ENCODE assay signal across 14 mouse cellular contexts in genomic region chr1:182227141-182227963, GRCm38 (mm10). TPM values are rescaled to one million over a fixed set of nuclear protein-coding genes. Genes with fewer than 3 reads are reported as not detected.
DNase-seq lines count a peak whose midpoint lies in the region; ATAC-seq and TF ChIP-seq lines count a peak whose summit lies in the region.
"Had no signal": no experiment of that assay in that cellular context is flagged by ENCODE, and none has a peak within 500 bp of the region (broad histone marks: within the 10 kb centered on the region; RNA-seq: fewer than 3 reads in every experiment).

No protein-coding gene starts in this region.

- H3K4me3 ChIP-seq in heart, adult 2 months = no peak overlapping the region
- H3K4me3 ChIP-seq in heart, embryonic 12.5 days = no peak overlapping the region
- H3K4me3 ChIP-seq in brown adipose tissue, adult 24 weeks (ENCODE audit: insufficient read depth, low read depth, low read length) = no peak overlapping the region
- H3K4me3 ChIP-seq in heart, postnatal 0 days (ENCODE audit: low read depth, low read length) = no peak overlapping the region
- H3K4me3 ChIP-seq: erythroblast, embryonic 14.5 days had no signal

- H3K4me2 ChIP-seq in heart, embryonic 12.5 days = no peak overlapping the region
- H3K4me2 ChIP-seq in heart, postnatal 0 days (ENCODE audit: low read depth, low read length) = no peak overlapping the region

- no peak for TF ChIP-seq CTCF in heart, adult 2 months (IDR thresholded peaks at IDR 0.05)
- TF ChIP-seq CTCF in heart, postnatal 0 days (IDR thresholded peaks at IDR 0.05; ENCODE audit: low read depth) = no peak

- TF ChIP-seq POLR2A in heart, adult 2 months (IDR thresholded peaks at IDR 0.05; ENCODE audit: insufficient read depth, low read depth, low read length) = no peak

- TF ChIP-seq EP300 in heart, adult 2 months (IDR thresholded peaks at IDR 0.05; ENCODE audit: insufficient read depth, low read depth, low read length) = no peak
- no peak for TF ChIP-seq EP300 in heart, postnatal 0 days (IDR thresholded peaks at IDR 0.05; ENCODE audit: low read depth)

- H3K9me3 ChIP-seq in heart, embryonic 12.5 days (replicated peaks) = peaks cover 13% of the 10 kb centered on the region
- peaks cover 4% of the 10 kb centered on the region; the same call in 1 of the 2 replicates for H3K9me3 ChIP-seq in heart, postnatal 0 days (replicated peaks; ENCODE audit: control insufficient read depth, low read length)

- intact Hi-C loops in heart, adult 2 months (cut with DNase I) = no loop called here

- DNase-seq in heart, adult 2 months = peak in 1 of 2 experiments; percentile 13
- peak; percentile 19 for DNase-seq in heart, postnatal 0 days (ENCODE audit: low spot score)
- peak; percentile 30 to 46 for DNase-seq in kidney, postnatal 36 days
- DNase-seq in ovary, adult 18-20 months (ENCODE audit: low spot score) = no peak
- no peak for DNase-seq in thymus, postnatal 0 days (ENCODE audit: low spot score)
- no peak for DNase-seq in frontal cortex, postnatal 10 days (ENCODE audit: low spot score in 2 of 2)
- DNase-seq: cerebellum, postnatal 25 days; right cerebral cortex, adult 18-20 months; thymus, postnatal 25 days had no signal

- H3K36me3 ChIP-seq in heart, adult 2 months (ENCODE audit: control insufficient read depth, insufficient read depth, low read length) = no peaks in the 10 kb centered on the region
- H3K36me3 ChIP-seq in heart, embryonic 12.5 days = no peaks in the 10 kb centered on the region
- H3K36me3 ChIP-seq in heart, postnatal 0 days (replicated peaks; ENCODE audit: control insufficient read depth, insufficient read depth, low read length) = no peaks in the 10 kb centered on the region

- H3K9ac ChIP-seq in heart, adult 2 months (ENCODE audit: low read depth, low read length) = no peak overlapping the region
- no peak overlapping the region for H3K9ac ChIP-seq in heart, embryonic 12.5 days
- H3K9ac ChIP-seq in heart, postnatal 0 days (replicated peaks; ENCODE audit: low read depth, low read length) = no peak overlapping the region

- no peaks in the 10 kb centered on the region for H3K27me3 ChIP-seq in heart, adult 2 months (ENCODE audit: control insufficient read depth, insufficient read depth, low read length)
- no peaks in the 10 kb centered on the region for H3K27me3 ChIP-seq in heart, embryonic 12.5 days (replicated peaks)
- H3K27me3 ChIP-seq in heart, postnatal 0 days (ENCODE audit: control insufficient read depth, insufficient read depth, low read length) = no peaks in the 10 kb centered on the region
- H3K27me3 ChIP-seq: Patski had no signal

- 28% methylated on average over 12 of the region's 12 CpGs for WGBS in heart, adult 2 months
- WGBS in heart, embryonic 12.5 days = 56% methylated on average over 12 of the region's 12 CpGs
- 41% methylated on average over 12 of the region's 12 CpGs for WGBS in heart, postnatal 0 days

- peak overlapping the region; percentile 15; the same call in 1 of the 2 replicates for H3K27ac ChIP-seq in heart, adult 2 months
- H3K27ac ChIP-seq in heart, embryonic 12.5 days (ENCODE audit: poor library complexity, severe bottlenecking) = no peak overlapping the region
- peak overlapping the region; percentile 90 for H3K27ac ChIP-seq in brown adipose tissue, adult 24 weeks (replicated peaks; ENCODE audit: low read depth, low read length)
- peak overlapping the region; percentile 11; the same call in 1 of the 2 replicates for H3K27ac ChIP-seq in heart, postnatal 0 days (ENCODE audit: low read depth)

- H3K79me2 ChIP-seq in heart, adult 2 months (replicated peaks; ENCODE audit: control insufficient read depth, insufficient read depth, low read length) = no peaks in the 10 kb centered on the region

- ATAC-seq in heart, embryonic 12.5 days (ENCODE audit: insufficient number of reproducible peaks, low FRiP score) = no peak
- ATAC-seq in heart, postnatal 0 days (ENCODE audit: insufficient read depth, low read depth) = peak; percentile 53; the same call in 1 of the 2 replicates
- ATAC-seq: CD4-positive, CD25-positive, alpha-beta regulatory T cell, adult 4 months; Patski had no signal

- H3K4me1 ChIP-seq in heart, adult 2 months (ENCODE audit: control insufficient read depth, insufficient read depth, low read length) = no peaks in the 10 kb centered on the region
- H3K4me1 ChIP-seq in heart, embryonic 12.5 days (replicated peaks) = peaks cover 3% of the 10 kb centered on the region; the same call in 1 of the 2 replicates
- 0 out of 2 replicates have a peak, but pooled peaks cover 4% of the 10 kb centered on the region for H3K4me1 ChIP-seq in brown adipose tissue, adult 24 weeks (ENCODE audit: control insufficient read depth, insufficient read depth, insufficient read length, low read length)
- H3K4me1 ChIP-seq in heart, postnatal 0 days (ENCODE audit: control insufficient read depth, insufficient read depth) = no peaks in the 10 kb centered on the region

RNA-seq across cellular contexts. Expression of gene Degs1, which starts 55.3 kb away (rescaled TPM):
- 10 to 100 TPM; 50.3 to 54.1 TPM for total RNA-seq in heart, adult 2 months (2021)
- 51.0 and 98.3 TPM in 2 replicates for polyA plus RNA-seq in heart, adult 2 months (2012; rRNA removed)
- polyA plus RNA-seq in heart, embryonic 12.5 days (2016; fragmentation: Nextera tagmentation; extraction: Ambion mirVana) = 163 and 168 TPM in 2 replicates
- polyA plus RNA-seq in brown adipose tissue, adult 24 weeks (2012; ENCODE audit: insufficient read depth, insufficient read length, missing spikeins) = 48.7 and 52.0 TPM in 2 replicates
- total RNA-seq in heart, postnatal 0 days (2014; rRNA removed; ENCODE audit: low replicate concordance) = 214 and 218 TPM in 2 replicates
- 188 and 190 TPM in 2 replicates for polyA plus RNA-seq in heart, postnatal 0 days (2015; fragmentation: Nextera tagmentation; extraction: Ambion mirVana)
- polyA plus RNA-seq in thymus, postnatal 0 days (2015; fragmentation: Nextera tagmentation; extraction: Ambion mirVana) = 137 and 149 TPM in 2 replicates

Comparison
In these comparisons a context has a peak if more than half of its experiments do, and no peak if none do; other contexts are left out.
1. DNase-seq: peak in heart, postnatal 0 days (single experiment) and kidney, postnatal 36 days (2 of 2); none in ovary, adult 18-20 months (single experiment), thymus, postnatal 0 days (single experiment) and frontal cortex, postnatal 10 days (0 of 2).